Mouse (Mus musculus): ENCODE results near the gene Tekt4. TPM values are rescaled to one million over a fixed set of nuclear protein-coding genes. Genes with fewer than 3 reads are reported as not detected.

Tekt4 gene
- polyA plus RNA-seq, 1 experiment from 2014 or later = 0.35 TPM

DNA sequence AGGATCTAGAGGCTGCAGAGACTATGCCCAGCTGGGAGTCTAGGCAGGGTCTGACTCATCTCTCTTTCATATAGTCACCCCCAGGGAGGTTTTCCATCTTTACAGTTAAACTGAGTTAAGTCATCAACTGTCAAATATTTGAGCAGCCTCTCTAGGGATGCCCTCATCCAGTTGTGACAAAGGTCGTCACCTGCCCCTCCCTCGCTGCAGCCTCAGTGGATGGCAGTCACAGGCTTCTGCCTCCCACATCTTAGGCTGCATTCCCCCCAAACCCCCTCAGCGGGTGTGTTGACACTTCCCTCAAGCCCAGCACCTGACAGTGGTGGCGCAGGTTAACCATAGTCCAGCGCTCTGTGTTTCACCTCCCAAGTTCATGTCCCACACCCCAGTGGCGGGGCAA is 13.0 kb upstream of the Tekt4 start:
- Histone ChIP-seq H3K9me3 (ENCODE audit: control insufficient read depth, low read length) (no peaks in the 10 kb centered on the region), H3K4me1 (replicated peaks; ENCODE audit: control insufficient read depth, insufficient read depth, low read length) (peaks cover 11% of the 10 kb centered on the region; the same call in 1 of the 2 replicates), H3K4me3 (ENCODE audit: low read depth, low read length) (no peak overlapping the region), H3K27me3 (replicated peaks; ENCODE audit: control insufficient read depth, insufficient read depth, low read length) (no peaks in the 10 kb centered on the region), H3K36me3 (ENCODE audit: control insufficient read depth, insufficient read depth, low read length) (no peaks in the 10 kb centered on the region), H3K27ac (ENCODE audit: low read depth) (no peak overlapping the region), H3K4me2 (ENCODE audit: low read length) (no peak overlapping the region), H3K9ac (ENCODE audit: low read length) (no peak overlapping the region)
- ATAC-seq (replicated peaks; ENCODE audit: low FRiP score, low TSS enrichment, low read depth) (no peak), DNase-seq (ENCODE audit: low spot score) (no peak)
- WGBS = 72% methylated on average over 6 of the region's 6 CpGs

DNA sequence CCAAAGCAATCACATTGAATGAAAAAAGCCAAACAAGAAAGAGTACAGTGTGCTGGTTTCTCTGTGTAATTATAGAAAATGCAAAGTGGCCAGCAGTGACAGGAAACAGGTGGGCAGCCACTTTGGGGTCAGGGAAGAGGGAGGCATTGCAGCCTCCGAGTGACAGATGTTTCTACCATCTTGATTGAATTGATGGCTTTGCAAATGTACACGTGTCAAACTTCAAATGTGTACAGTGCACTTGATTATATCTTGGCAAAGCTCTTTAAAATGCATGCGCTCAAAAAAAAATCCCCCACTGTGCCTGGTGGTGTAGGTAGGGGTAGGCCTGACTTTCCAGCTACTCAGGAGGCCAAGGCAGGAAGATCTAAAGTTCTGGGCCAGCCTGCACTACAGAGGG is 11.5 kb upstream of the Tekt4 start:
- Histone ChIP-seq H3K36me3 (ENCODE audit: control insufficient read depth, insufficient read depth, low read length) (no peaks in the 10 kb centered on the region), H3K9me3 (ENCODE audit: control insufficient read depth, low read length) (no peaks in the 10 kb centered on the region), H3K4me1 (replicated peaks; ENCODE audit: control insufficient read depth, insufficient read depth, low read length) (peaks cover 11% of the 10 kb centered on the region; the same call in 1 of the 2 replicates), H3K4me2 (ENCODE audit: low read length) (no peak overlapping the region), H3K4me3 (ENCODE audit: low read depth, low read length) (no peak overlapping the region), H3K27me3 (replicated peaks; ENCODE audit: control insufficient read depth, insufficient read depth, low read length) (no peaks in the 10 kb centered on the region), H3K9ac (ENCODE audit: low read length) (no peak overlapping the region), H3K27ac (ENCODE audit: low read depth) (no peak overlapping the region)
- DNase-seq (ENCODE audit: low spot score) (no peak), ATAC-seq (replicated peaks; ENCODE audit: low FRiP score, low TSS enrichment, low read depth) (no peak)
- WGBS = 52% methylated on average over 3 of the region's 3 CpGs

DNA sequence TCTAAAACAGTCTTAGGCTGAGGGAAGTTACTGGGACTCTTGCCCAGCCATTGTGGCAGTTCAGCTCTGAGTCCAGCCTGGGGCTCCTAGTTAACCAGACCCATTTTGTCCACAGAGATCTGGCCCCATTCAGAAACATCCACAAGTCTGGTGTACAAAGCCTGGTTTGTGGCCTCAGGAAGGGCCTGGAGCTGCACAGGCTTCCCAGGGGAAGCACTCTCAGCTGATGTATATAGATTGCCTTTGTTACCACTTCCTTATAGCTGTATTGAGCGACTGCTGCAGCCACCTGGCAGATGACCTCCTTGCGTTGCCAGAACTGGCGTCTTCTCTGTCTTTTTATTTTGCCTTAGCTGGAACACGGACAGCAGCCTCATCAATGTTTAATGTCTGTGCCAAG is 9.3 kb upstream of the Tekt4 start:
- no peak overlapping the region for H3K4me2 ChIP-seq (ENCODE audit: low read length)
- H3K9me3 ChIP-seq (ENCODE audit: control insufficient read depth, low read length) = no peaks in the 10 kb centered on the region
- H3K4me1 ChIP-seq (replicated peaks; ENCODE audit: control insufficient read depth, insufficient read depth, low read length) = peaks cover 11% of the 10 kb centered on the region; the same call in 1 of the 2 replicates
- WGBS = 37% methylated on average over 4 of the region's 4 CpGs
- H3K9ac ChIP-seq (ENCODE audit: low read length) = no peak overlapping the region
- H3K27me3 ChIP-seq (replicated peaks; ENCODE audit: control insufficient read depth, insufficient read depth, low read length) = no peaks in the 10 kb centered on the region
- ATAC-seq (replicated peaks; ENCODE audit: low FRiP score, low TSS enrichment, low read depth) (no peak), DNase-seq (ENCODE audit: low spot score) (no peak)
- no peak overlapping the region for H3K4me3 ChIP-seq (ENCODE audit: low read depth, low read length)
- H3K36me3 ChIP-seq (ENCODE audit: control insufficient read depth, insufficient read depth, low read length) = no peaks in the 10 kb centered on the region
- peak overlapping the region; percentile 3; the same call in 1 of the 2 replicates for H3K27ac ChIP-seq (ENCODE audit: low read depth)

DNA sequence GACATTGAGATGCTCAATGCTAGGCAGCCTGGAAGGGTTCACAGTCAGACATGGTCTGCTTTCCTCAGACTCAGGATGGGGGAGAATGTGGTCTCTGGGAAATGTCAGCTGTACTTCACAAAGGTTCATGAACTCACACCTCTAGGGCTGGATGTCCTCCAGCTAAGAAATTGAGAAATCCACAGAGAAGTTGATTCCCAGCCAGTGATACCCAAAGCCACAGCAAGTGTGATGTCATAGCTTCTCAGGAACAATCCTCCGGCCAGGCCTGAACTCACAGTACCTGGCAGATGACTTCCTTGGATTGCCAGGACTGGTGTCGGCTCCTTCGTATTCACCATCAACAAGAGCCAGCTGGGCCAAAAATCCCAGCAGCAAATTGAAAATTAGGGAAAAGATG is 8.6 kb upstream of the Tekt4 start:
- H3K36me3 ChIP-seq (ENCODE audit: control insufficient read depth, insufficient read depth, low read length) = no peaks in the 10 kb centered on the region
- 0 out of 2 replicates have a peak overlapping the region, but pooled peaks have one; percentile 3 for H3K27ac ChIP-seq (ENCODE audit: low read depth)
- no peak for ATAC-seq (replicated peaks; ENCODE audit: low FRiP score, low TSS enrichment, low read depth)
- no peak overlapping the region for H3K4me2 ChIP-seq (ENCODE audit: low read length)
- DNase-seq (ENCODE audit: low spot score) = no peak
- no peaks in the 10 kb centered on the region for H3K9me3 ChIP-seq (ENCODE audit: control insufficient read depth, low read length)
- peaks cover 11% of the 10 kb centered on the region; the same call in 1 of the 2 replicates for H3K4me1 ChIP-seq (replicated peaks; ENCODE audit: control insufficient read depth, insufficient read depth, low read length)
- WGBS = 92% methylated on average over 3 of the region's 3 CpGs
- no peak overlapping the region for H3K9ac ChIP-seq (ENCODE audit: low read length)
- H3K27me3 ChIP-seq (replicated peaks; ENCODE audit: control insufficient read depth, insufficient read depth, low read length) = no peaks in the 10 kb centered on the region
- no peak overlapping the region for H3K4me3 ChIP-seq (ENCODE audit: low read depth, low read length)

DNA sequence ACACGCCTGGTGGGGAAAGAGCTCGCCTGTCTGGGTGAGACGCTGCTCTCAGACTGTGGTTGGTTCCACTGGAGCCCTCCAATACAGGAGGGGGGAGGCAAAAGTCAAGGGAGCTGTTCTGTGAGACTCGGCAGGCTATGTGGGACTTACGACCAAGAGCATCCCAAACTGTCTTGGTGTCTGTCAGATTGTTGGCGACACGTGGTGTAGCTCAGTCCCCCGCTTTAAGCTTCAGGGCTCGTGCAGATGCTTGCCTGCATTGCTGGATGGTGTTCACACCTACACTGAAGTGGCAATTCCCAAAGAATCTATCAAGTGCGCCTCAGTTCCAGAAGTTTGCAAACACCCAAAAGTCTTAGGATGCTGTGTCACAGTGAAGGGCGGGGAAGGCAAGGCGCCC is 6.5 kb upstream of the Tekt4 start:
- Histone ChIP-seq H3K36me3 (ENCODE audit: control insufficient read depth, insufficient read depth, low read length) (no peaks in the 10 kb centered on the region), H3K4me1 (replicated peaks; ENCODE audit: control insufficient read depth, insufficient read depth, low read length) (peaks cover 11% of the 10 kb centered on the region; the same call in 1 of the 2 replicates), H3K9ac (ENCODE audit: low read length) (no peak overlapping the region), H3K4me2 (ENCODE audit: low read length) (no peak overlapping the region), H3K9me3 (ENCODE audit: control insufficient read depth, low read length) (no peaks in the 10 kb centered on the region), H3K4me3 (ENCODE audit: low read depth, low read length) (no peak overlapping the region), H3K27me3 (replicated peaks; ENCODE audit: control insufficient read depth, insufficient read depth, low read length) (no peaks in the 10 kb centered on the region), H3K27ac (ENCODE audit: low read depth) (no peak overlapping the region)
- no peak for ATAC-seq (replicated peaks; ENCODE audit: low FRiP score, low TSS enrichment, low read depth)
- DNase-seq (ENCODE audit: low spot score) = no peak
- 73% methylated on average over 12 of the region's 12 CpGs for WGBS

DNA sequence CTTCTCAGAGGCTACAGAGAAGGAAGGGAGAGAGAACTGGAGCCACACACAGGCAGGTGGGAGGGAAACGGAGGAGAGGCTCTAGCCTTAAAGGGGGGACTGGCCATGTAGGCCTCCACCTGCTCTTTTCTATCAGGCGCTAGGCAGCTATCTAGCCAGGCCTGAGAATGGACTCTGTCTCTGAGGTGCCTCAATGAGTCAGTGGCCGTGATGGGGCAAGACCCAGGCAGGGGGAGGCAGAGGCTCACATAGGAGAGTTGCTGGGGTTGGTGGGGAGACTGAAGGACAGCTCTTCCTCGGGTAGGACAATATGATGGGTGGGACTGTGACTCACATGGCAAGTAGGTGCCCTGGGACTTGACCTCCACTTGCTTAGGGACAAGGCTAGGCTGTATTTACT is 4.1 kb upstream of the Tekt4 start:
- H3K4me3 ChIP-seq (ENCODE audit: low read depth, low read length) = no peak overlapping the region
- no peaks in the 10 kb centered on the region for H3K9me3 ChIP-seq (ENCODE audit: control insufficient read depth, low read length)
- H3K27me3 ChIP-seq (replicated peaks; ENCODE audit: control insufficient read depth, insufficient read depth, low read length) = no peaks in the 10 kb centered on the region
- no peak overlapping the region for H3K9ac ChIP-seq (ENCODE audit: low read length)
- no peak overlapping the region for H3K4me2 ChIP-seq (ENCODE audit: low read length)
- ATAC-seq (replicated peaks; ENCODE audit: low FRiP score, low TSS enrichment, low read depth) (no peak), DNase-seq (ENCODE audit: low spot score) (no peak)
- no peak overlapping the region for H3K27ac ChIP-seq (ENCODE audit: low read depth)
- WGBS = 65% methylated on average over 4 of the region's 4 CpGs
- H3K36me3 ChIP-seq (ENCODE audit: control insufficient read depth, insufficient read depth, low read length) = no peaks in the 10 kb centered on the region
- H3K4me1 ChIP-seq (replicated peaks; ENCODE audit: control insufficient read depth, insufficient read depth, low read length) = peaks cover under 1% of the 10 kb centered on the region; the same call in 1 of the 2 replicates

DNA sequence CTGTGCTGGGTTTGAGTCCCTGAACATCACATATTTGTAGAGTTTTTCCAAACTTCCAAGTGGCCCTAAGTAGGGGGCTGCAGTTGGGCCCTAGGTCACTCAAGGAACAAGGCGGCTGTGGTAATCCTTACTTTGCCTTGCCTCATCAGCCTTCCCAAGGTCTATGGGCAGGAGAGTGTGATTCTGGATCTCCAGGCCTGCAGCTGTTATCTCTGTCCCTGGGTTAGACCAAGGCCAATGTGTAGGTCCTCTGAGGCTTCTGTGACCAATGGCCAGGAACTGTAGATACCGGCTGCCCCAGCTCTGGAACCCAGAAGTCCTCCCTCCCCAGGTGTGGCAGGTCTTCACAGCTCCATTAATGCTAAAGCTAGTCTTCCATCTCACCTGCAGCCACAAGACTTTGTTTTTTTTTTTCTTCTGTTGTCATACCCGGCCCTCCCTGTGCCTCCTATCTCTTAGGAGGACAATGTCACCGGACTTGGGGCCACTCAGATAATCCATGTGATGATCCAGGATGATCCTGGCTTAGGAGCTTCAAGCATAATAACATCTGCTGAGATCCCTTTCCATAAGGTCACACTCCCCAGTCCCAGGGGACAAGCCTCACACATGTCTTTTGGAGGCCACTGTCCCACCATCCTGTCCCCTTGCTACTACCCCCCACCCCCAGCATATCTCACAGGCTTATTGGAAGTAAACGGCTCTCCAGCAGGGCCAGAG is 2.0 kb upstream of the Tekt4 start:
- no peaks in the 10 kb centered on the region for H3K36me3 ChIP-seq (ENCODE audit: control insufficient read depth, insufficient read depth, low read length)
- no peak overlapping the region for H3K4me2 ChIP-seq (ENCODE audit: low read length)
- ATAC-seq (replicated peaks; ENCODE audit: low FRiP score, low TSS enrichment, low read depth) (no peak), DNase-seq (ENCODE audit: low spot score) (no peak)
- no peaks in the 10 kb centered on the region; the same call in 1 of the 2 replicates for H3K4me1 ChIP-seq (replicated peaks; ENCODE audit: control insufficient read depth, insufficient read depth, low read length)
- no peak overlapping the region for H3K4me3 ChIP-seq (ENCODE audit: low read depth, low read length)
- WGBS = 73% methylated on average over 5 of the region's 5 CpGs
- no peak overlapping the region for H3K27ac ChIP-seq (ENCODE audit: low read depth)
- H3K9me3 ChIP-seq (ENCODE audit: control insufficient read depth, low read length) = no peaks in the 10 kb centered on the region
- H3K9ac ChIP-seq (ENCODE audit: low read length) = no peak overlapping the region
- H3K27me3 ChIP-seq (replicated peaks; ENCODE audit: control insufficient read depth, insufficient read depth, low read length) = no peaks in the 10 kb centered on the region

DNA sequence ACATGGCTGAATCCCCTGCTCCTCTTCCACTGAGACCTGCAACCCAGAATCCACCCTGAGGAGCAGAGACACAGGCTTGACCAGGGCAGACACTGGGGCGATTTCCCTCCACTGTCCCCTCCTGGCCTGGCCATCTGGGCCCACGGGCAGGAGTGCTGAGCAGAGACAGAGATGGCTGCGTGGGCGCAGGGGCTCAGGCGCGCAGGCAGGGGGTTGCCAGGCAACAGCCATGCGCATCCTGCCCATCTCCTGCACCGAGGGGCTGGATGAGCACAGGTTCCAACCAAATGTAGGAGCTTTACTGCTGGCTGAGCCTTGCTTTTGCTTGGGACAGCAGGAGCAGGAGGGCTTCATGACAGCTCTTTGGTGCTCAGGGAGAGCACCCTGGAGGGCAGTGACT is 2.1 kb downstream of the Tekt4 start:
- H3K9ac ChIP-seq (ENCODE audit: low read length) = no peak overlapping the region
- ATAC-seq (replicated peaks; ENCODE audit: low FRiP score, low TSS enrichment, low read depth) (no peak), DNase-seq (ENCODE audit: low spot score) (no peak)
- 0 out of 2 replicates have a peak, but pooled peaks cover 3% of the 10 kb centered on the region for H3K9me3 ChIP-seq (ENCODE audit: control insufficient read depth, low read length)
- no peak overlapping the region for H3K4me3 ChIP-seq (ENCODE audit: low read depth, low read length)
- H3K27ac ChIP-seq (ENCODE audit: low read depth) = no peak overlapping the region
- no peaks in the 10 kb centered on the region for H3K27me3 ChIP-seq (replicated peaks; ENCODE audit: control insufficient read depth, insufficient read depth, low read length)
- no peaks in the 10 kb centered on the region for H3K36me3 ChIP-seq (ENCODE audit: control insufficient read depth, insufficient read depth, low read length)
- H3K4me1 ChIP-seq (replicated peaks; ENCODE audit: control insufficient read depth, insufficient read depth, low read length) = no peaks in the 10 kb centered on the region
- 36% methylated on average over 8 of the region's 8 CpGs for WGBS
- H3K4me2 ChIP-seq (ENCODE audit: low read length) = no peak overlapping the region
